Comparison of ENCODE assay signal across 8 mouse cellular contexts in genomic region chr1:158214743-158215142, GRCm38 (mm10).
DNase-seq lines count a peak whose midpoint lies in the region; ATAC-seq and TF ChIP-seq lines count a peak whose summit lies in the region.

No protein-coding gene starts in this region.

- H3K27ac ChIP-seq in heart, postnatal 0 days (ENCODE audit: low read depth) = no peak overlapping the region
- no peak overlapping the region for H3K27ac ChIP-seq in heart, embryonic 12.5 days (ENCODE audit: poor library complexity, severe bottlenecking)

- no peak for DNase-seq in heart, postnatal 0 days (ENCODE audit: low spot score)
- peak; percentile 26 for DNase-seq in right cerebral cortex, postnatal 14 days
- DNase-seq in right cerebral cortex, postnatal 4 days = no peak
- DNase-seq in cerebellum, postnatal 36 days = peak; percentile 23 to 31
- no peak for DNase-seq in thymus, adult 18-20 months
- DNase-seq in liver = no peak
- no peak for DNase-seq in ovary, postnatal 36 days (ENCODE audit: low spot score)

- no peak overlapping the region for H3K4me3 ChIP-seq in heart, postnatal 0 days (ENCODE audit: low read depth, low read length)
- H3K4me3 ChIP-seq in heart, embryonic 12.5 days = no peak overlapping the region

- peak; percentile 20; the same call in 1 of the 2 replicates for TF ChIP-seq CTCF in heart, postnatal 0 days (IDR thresholded peaks at IDR 0.05; ENCODE audit: low read depth)

- WGBS in heart, postnatal 0 days = 31% methylated on average over 5 of the region's 5 CpGs
- 46% methylated on average over 5 of the region's 5 CpGs for WGBS in heart, embryonic 12.5 days

- H3K27me3 ChIP-seq in heart, postnatal 0 days (ENCODE audit: control insufficient read depth, insufficient read depth, low read length) = no peaks in the 10 kb centered on the region
- H3K27me3 ChIP-seq in heart, embryonic 12.5 days (replicated peaks) = no peaks in the 10 kb centered on the region

- H3K9ac ChIP-seq in heart, postnatal 0 days (replicated peaks; ENCODE audit: low read depth, low read length) = no peak overlapping the region
- no peak overlapping the region for H3K9ac ChIP-seq in heart, embryonic 12.5 days

- ATAC-seq in heart, postnatal 0 days (ENCODE audit: insufficient read depth, low read depth) = no peak
- ATAC-seq in heart, embryonic 12.5 days (ENCODE audit: insufficient number of reproducible peaks, low FRiP score) = no peak

- H3K4me1 ChIP-seq in heart, postnatal 0 days (ENCODE audit: control insufficient read depth, insufficient read depth) = no peaks in the 10 kb centered on the region
- no peaks in the 10 kb centered on the region for H3K4me1 ChIP-seq in heart, embryonic 12.5 days (replicated peaks)

- H3K4me2 ChIP-seq in heart, postnatal 0 days (ENCODE audit: low read depth, low read length) = no peak overlapping the region
- no peak overlapping the region for H3K4me2 ChIP-seq in heart, embryonic 12.5 days

- H3K9me3 ChIP-seq in heart, postnatal 0 days (replicated peaks; ENCODE audit: control insufficient read depth, low read length) = no peaks in the 10 kb centered on the region
- H3K9me3 ChIP-seq in heart, embryonic 12.5 days (replicated peaks) = no peaks in the 10 kb centered on the region

- no peaks in the 10 kb centered on the region for H3K36me3 ChIP-seq in heart, postnatal 0 days (replicated peaks; ENCODE audit: control insufficient read depth, insufficient read depth, low read length)
- H3K36me3 ChIP-seq in heart, embryonic 12.5 days = no peaks in the 10 kb centered on the region

- no peak for TF ChIP-seq EP300 in heart, postnatal 0 days (IDR thresholded peaks at IDR 0.05; ENCODE audit: low read depth)

Comparison
In these comparisons a context has a peak if more than half of its experiments do, and no peak if none do; other contexts are left out.
1. DNase-seq: peak in right cerebral cortex, postnatal 14 days (single experiment) and cerebellum, postnatal 36 days (2 of 2); none in heart, postnatal 0 days (single experiment), right cerebral cortex, postnatal 4 days (single experiment), thymus, adult 18-20 months (0 of 2), liver (single experiment) and ovary, postnatal 36 days (single experiment).